Mouse (Mus musculus) C2C12 (cell line): ENCODE data around the gene Samd4.

Experiments
- CTCF ChIP-seq: IDR thresholded peaks from one replicate; pipeline ENCODE4 v1.5.1; 2011; ENCODE audit not compliant: control insufficient read depth, insufficient read depth, insufficient read length
- FOSL1 ChIP-seq: IDR thresholded peaks from one replicate; pipeline ENCODE4 v1.8.0; 2011; ENCODE audit warnings: mild to moderate bottlenecking, low read length; ENCODE audit not compliant: poor library complexity, insufficient read depth, severe bottlenecking
- MAX ChIP-seq: IDR thresholded peaks from one replicate; pipeline ENCODE4 v1.6.1; 2011; ENCODE audit warnings: mild to moderate bottlenecking, control low read depth
- USF1 ChIP-seq: IDR thresholded peaks from one replicate; pipeline ENCODE4 v1.6.1; 2011; ENCODE audit warnings: low read depth, mild to moderate bottlenecking, control low read depth, moderate library complexity

- TF ChIP-seq CTCF (no peak), USF1 (no peak), MAX (no peak), FOSL1 (no peak)
Observed at GRCm38 (mm10) chr14:46848736-46849135, 33.9 kb upstream of the Samd4 start.
